Mouse (Mus musculus) megakaryocyte, embryonic 14.5 days (primary cell): ENCODE measurements at regions not wholly inside any gene's neighbourhood (a gene's known extent, or its start where the extent isn't known, plus 50 kb on each side); places are given as distances from the start of the nearest gene placed in this dataset.

Experiments used
- FLI1 ChIP-seq: IDR thresholded peaks from 2 replicates; pipeline ENCODE4 v1.6.1; 2012; ENCODE audit warnings: low read length, inconsistent platforms, mixed read lengths
- GATA1 ChIP-seq: IDR thresholded peaks from 3 replicates; pipeline ENCODE4 v1.6.1; 2012; ENCODE audit warnings: mixed read lengths, low read length, inconsistent platforms, borderline replicate concordance

DNA sequence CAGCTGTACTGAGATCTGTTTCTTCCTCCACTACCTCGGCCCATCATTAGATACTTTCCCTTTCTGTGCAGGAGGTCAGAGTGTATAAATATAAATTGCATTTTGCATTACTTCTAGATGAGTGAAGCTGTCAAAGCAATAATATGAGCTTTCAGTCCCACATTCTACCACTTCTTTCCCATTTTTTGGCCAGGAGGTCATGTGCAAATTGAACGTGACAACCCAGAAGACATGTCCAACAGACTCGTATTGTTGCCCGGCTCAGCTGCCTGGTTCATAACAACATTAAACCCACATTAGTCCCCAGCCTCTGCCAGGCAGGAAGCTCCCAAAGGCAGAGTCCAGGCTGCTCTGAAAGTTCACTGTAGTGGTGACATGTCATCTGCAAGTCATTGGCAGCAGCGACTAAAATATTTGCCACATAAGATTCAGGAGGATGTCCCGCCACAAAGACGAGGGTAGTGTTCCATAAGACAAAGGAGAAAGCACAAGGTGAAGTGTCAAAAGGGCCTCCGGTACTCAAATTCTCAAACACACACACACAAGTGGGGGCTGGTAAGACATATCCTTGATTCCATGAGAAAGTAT lies 75.7 kb downstream of the Nr2f2 start:
- no peak for TF ChIP-seq GATA1
- no peak for TF ChIP-seq FLI1
